Comparison of ENCODE assay signal across 8 mouse cellular contexts in genomic region chr12:71768471-71768870, GRCm38 (mm10).
DNase-seq lines count a peak whose midpoint lies in the region; ATAC-seq and TF ChIP-seq lines count a peak whose summit lies in the region.

No protein-coding gene starts in this region.

- peak overlapping the region; percentile 7; the same call in 1 of the 2 replicates for H3K4me3 ChIP-seq in left cerebral cortex, adult 2 months

- ATAC-seq in megakaryocyte progenitor cell, adult 5-6 weeks (replicated peaks; ENCODE audit: poor library complexity) = peak; percentile 96

- TF ChIP-seq CTCF in left cerebral cortex, adult 2 months (IDR thresholded peaks at IDR 0.05) = peak; percentile 93

- intact Hi-C loops in left cerebral cortex, adult 2 months (cut with DNase I) = loop anchor here (1.0 to 5.0 kb wide), 2 partner anchors 214 to 279 kb away; no protein-coding TSS in a partner anchor

- DNase-seq in T-cell, adult 2 months (ENCODE audit: low spot score) = peak; percentile 65
- peak; percentile 76 to 86 for DNase-seq in cerebellum, postnatal 4 days (ENCODE audit: low spot score in 2 of 2)
- DNase-seq in gastrocnemius, adult 8-10 months (ENCODE audit: low spot score in 2 of 2) = peak; percentile 42 to 57
- DNase-seq in hindlimb bud, embryonic 11.5 days (ENCODE audit: extremely low spot score, low read depth, low spot score) = peak; percentile 61
- DNase-seq in left cerebral cortex, adult 2 months (ENCODE audit: extremely low spot score in 1 of 2, low spot score in 2 of 2) = peak; percentile 76 to 89
- peak; percentile 84 for DNase-seq in right cerebral cortex, postnatal 14 days
- DNase-seq in urinary bladder, postnatal 25 days (ENCODE audit: low spot score) = peak; percentile 81

- no peak overlapping the region for H3K27ac ChIP-seq in left cerebral cortex, adult 2 months
